Mouse (Mus musculus) limb, embryonic 14.5 days (tissue): ENCODE data around the gene Inpp5f. TPM values are rescaled to one million over a fixed set of nuclear protein-coding genes. Genes with fewer than 3 reads are reported as not detected.

Source experiments
- ATAC-seq: fragments of 200-750 bp; cut with Nextera tagmentation; 2 replicates; pipeline ENCODE4 v1.8.0; 2017; ENCODE audit warnings: low read depth, moderate number of reproducible peaks, moderate TSS enrichment; ENCODE audit not compliant: low FRiP score
- DNase-seq: peaks from one replicate; pipeline ENCODE4 v3.0.0-alpha.2; 2015; ENCODE audit warnings: low spot score
- H3K27ac ChIP-seq: fragments of 300-500 bp; sonication (generic); replicated peaks from 2 replicates; pipeline ENCODE4 v1.5.1; 2014; ENCODE audit warnings: low read depth, mild to moderate bottlenecking, low read length, moderate library complexity, mixed read lengths
- H3K27me3 ChIP-seq: fragments of 300-500 bp; sonication (generic); 2 replicates; pipeline ENCODE4 v1.6.1; 2014; ENCODE audit warnings: low read length, mixed read lengths; ENCODE audit not compliant: control insufficient read depth, insufficient read depth
- H3K36me3 ChIP-seq: fragments of 300-500 bp; sonication (generic); 2 replicates; pipeline ENCODE4 v1.6.1; 2014; ENCODE audit warnings: mild to moderate bottlenecking, low read length, moderate library complexity, mixed read lengths; ENCODE audit not compliant: control insufficient read depth, insufficient read depth
- H3K4me1 ChIP-seq: fragments of 300-500 bp; sonication (generic); 2 replicates; pipeline ENCODE4 v1.6.1; 2014; ENCODE audit warnings: antibody characterized with exemption, low read length, mixed read lengths; ENCODE audit not compliant: control insufficient read depth, insufficient read depth
- H3K4me2 ChIP-seq: fragments of 300-500 bp; sonication (generic); replicated peaks from 2 replicates; pipeline ENCODE4 v1.6.1; 2014; ENCODE audit warnings: low read depth, mild to moderate bottlenecking, low read length, moderate library complexity; ENCODE audit not compliant: severe bottlenecking
- H3K4me3 ChIP-seq: fragments of 300-500 bp; sonication (generic); replicated peaks from 2 replicates; pipeline ENCODE4 v1.5.1; 2014; ENCODE audit warnings: low read length
- H3K9ac ChIP-seq: fragments of 300-500 bp; sonication (generic); 2 replicates; pipeline ENCODE4 v1.6.1; 2014; ENCODE audit warnings: mild to moderate bottlenecking, low read depth, low read length, moderate library complexity; ENCODE audit not compliant: severe bottlenecking
- H3K9me3 ChIP-seq: fragments of 300-500 bp; sonication (generic); 2 replicates; pipeline ENCODE4 v1.6.1; 2016; ENCODE audit warnings: low read length; ENCODE audit not compliant: control insufficient read depth
- POLR2A ChIP-seq: fragments of 200-500 bp; IDR thresholded peaks from 2 replicates; pipeline ENCODE4 v1.8.0; 2012; ENCODE audit warnings: inconsistent platforms, mild to moderate bottlenecking, moderate library complexity, borderline replicate concordance; ENCODE audit not compliant: insufficient read depth, insufficient read length; ENCODE audit errors: extremely low read depth
- WGBS: fragments of 180-500 bp; shearing (Covaris S2); extraction: QIAGEN DNeasy Blood & Tissue Kit; methylation state at CpG from one replicate; pipeline ENCODE4 v1.1.7; 2014; 5-methylcytosine and 5-hydroxymethylcytosine counted together
- polyA plus RNA-seq, 2 experiments: library from polyadenylated mRNA; depleted of rRNA in 1 of 2; stranded (reverse) in 1 of 2; unstranded in 1 of 2; fragments of >200 nt; fragmentation: Nextera tagmentation in 1 of 2; extraction: Ambion mirVana in 1 of 2; gene quantifications; 2 replicates each; pipeline versions ENCODE4 v1.2.1 to v1.2.3; 2012 to 2014

Gene Inpp5f
- polyA plus RNA-seq, 2 experiments: 10.9 to 20.2 TPM

DNA sequence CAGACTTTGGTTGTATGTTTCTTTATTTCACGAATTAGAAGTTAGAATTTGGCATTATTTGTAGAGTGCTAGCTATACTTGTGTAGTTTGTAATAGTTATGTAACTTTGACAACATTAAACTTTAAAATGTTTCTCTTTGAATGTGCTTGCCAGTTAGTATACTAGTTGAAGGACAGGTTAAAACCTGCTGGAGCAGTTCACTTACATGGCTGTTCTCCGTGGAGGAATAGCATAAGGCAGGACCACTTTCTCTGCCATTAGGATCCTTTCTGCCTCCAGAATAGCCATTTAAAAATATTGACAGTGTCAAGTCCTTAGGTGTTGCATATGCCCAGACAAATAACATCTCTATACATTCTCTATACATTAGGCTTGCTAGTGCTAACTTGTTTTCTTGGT is 11.9 kb downstream of the Inpp5f start:
- peaks cover 4% of the 10 kb centered on the region; the same call in 1 of the 2 replicates for H3K4me1 ChIP-seq
- no peak overlapping the region for H3K4me3 ChIP-seq
- H3K9ac ChIP-seq: no peak overlapping the region
- no peaks in the 10 kb centered on the region for H3K9me3 ChIP-seq
- TF ChIP-seq POLR2A: no peak
- WGBS: 74% methylated on average over 2 of the region's 2 CpGs
- no peak for ATAC-seq
- H3K27ac ChIP-seq: no peak overlapping the region
- no peak overlapping the region for H3K4me2 ChIP-seq
- no peaks in the 10 kb centered on the region for H3K27me3 ChIP-seq
- DNase-seq: no peak
- no peaks in the 10 kb centered on the region for H3K36me3 ChIP-seq

DNA sequence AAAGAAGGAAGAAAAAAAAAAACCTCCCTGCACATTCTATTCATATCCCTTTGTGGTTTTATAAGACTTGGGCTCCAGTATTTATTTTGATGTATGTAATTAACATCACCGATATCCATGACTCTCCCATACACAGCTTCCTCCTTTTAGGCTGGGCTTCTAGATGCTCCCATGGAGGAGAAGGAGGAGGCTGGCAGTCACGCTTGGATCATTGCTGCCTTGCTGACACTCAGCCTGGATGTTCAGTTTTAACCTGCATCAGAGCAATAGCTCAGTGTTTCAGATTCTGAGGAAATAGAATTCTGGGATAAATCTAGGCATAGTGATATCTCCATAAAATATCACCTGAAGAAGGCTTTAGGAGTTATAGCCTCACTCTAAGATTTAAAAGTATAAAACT is 14.3 kb downstream of the Inpp5f start:
- DNase-seq (no peak), ATAC-seq (no peak)
- Histone ChIP-seq H3K27me3 (no peaks in the 10 kb centered on the region), H3K9me3 (no peaks in the 10 kb centered on the region), H3K4me3 (no peak overlapping the region), H3K9ac (no peak overlapping the region), H3K4me1 (peaks cover 4% of the 10 kb centered on the region; the same call in 1 of the 2 replicates), H3K36me3 (no peaks in the 10 kb centered on the region), H3K27ac (no peak overlapping the region), H3K4me2 (no peak overlapping the region)
- TF ChIP-seq POLR2A: no peak
- 95% methylated on average over 2 of the region's 2 CpGs for whole genome bisulfite sequencing

DNA sequence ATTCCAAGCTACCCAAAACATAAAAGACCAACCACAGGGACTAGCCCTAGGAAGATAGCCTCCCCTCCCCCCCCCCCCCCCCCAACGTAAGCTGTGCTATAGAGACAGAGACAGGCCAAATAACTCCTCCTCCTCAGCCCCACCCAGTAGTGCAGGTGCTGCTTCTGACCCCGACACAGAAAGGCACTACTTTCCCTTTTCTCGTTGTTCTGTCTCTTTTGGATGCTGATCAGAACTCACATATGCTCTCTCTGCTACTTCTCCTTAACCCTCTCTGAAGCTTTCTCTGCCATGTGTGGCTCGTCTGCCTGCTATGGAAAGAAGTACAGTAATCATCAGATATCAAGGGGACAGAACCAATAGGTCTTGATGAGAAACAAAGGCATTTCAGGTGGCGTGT is 15.5 kb downstream of the Inpp5f start:
- DNase-seq (no peak), ATAC-seq (no peak)
- H3K4me2 ChIP-seq: no peak overlapping the region
- no peak overlapping the region for H3K9ac ChIP-seq
- H3K36me3 ChIP-seq: no peaks in the 10 kb centered on the region
- no peaks in the 10 kb centered on the region for H3K9me3 ChIP-seq
- WGBS: 73% methylated on average over 5 of the region's 5 CpGs
- H3K27ac ChIP-seq: no peak overlapping the region
- peaks cover 4% of the 10 kb centered on the region; the same call in 1 of the 2 replicates for H3K4me1 ChIP-seq
- no peak overlapping the region for H3K4me3 ChIP-seq
- H3K27me3 ChIP-seq: no peaks in the 10 kb centered on the region
- TF ChIP-seq POLR2A: no peak

DNA sequence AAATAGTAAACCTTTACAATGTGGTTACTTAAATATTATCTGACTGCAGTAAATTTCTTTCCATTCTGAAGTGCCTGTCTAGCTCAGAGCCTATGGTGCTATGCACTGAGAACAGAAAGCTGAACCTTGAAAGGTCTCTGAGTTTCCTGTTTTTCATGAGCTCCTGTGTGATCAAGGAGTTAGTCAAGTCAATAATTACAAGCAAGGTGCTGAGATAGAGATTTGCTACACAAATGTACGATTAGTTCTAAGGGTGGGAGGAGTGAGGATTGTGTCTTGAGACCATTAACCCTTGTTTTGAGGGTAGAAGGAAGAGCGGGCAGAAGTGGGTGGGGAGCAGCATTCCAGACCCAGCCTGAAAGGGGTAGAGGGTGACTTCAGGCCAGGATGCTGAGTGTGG is 16.1 kb downstream of the Inpp5f start:
- WGBS: 68% methylated on average over 2 of the region's 2 CpGs
- no peak for DNase-seq
- H3K9ac ChIP-seq: no peak overlapping the region
- H3K36me3 ChIP-seq: no peaks in the 10 kb centered on the region
- no peaks in the 10 kb centered on the region for H3K9me3 ChIP-seq
- no peak for ATAC-seq
- no peak overlapping the region for H3K4me2 ChIP-seq
- no peak overlapping the region for H3K27ac ChIP-seq
- no peak overlapping the region for H3K4me3 ChIP-seq
- H3K4me1 ChIP-seq: peaks cover under 1% of the 10 kb centered on the region; the same call in 1 of the 2 replicates
- no peaks in the 10 kb centered on the region for H3K27me3 ChIP-seq
- TF ChIP-seq POLR2A: no peak

DNA sequence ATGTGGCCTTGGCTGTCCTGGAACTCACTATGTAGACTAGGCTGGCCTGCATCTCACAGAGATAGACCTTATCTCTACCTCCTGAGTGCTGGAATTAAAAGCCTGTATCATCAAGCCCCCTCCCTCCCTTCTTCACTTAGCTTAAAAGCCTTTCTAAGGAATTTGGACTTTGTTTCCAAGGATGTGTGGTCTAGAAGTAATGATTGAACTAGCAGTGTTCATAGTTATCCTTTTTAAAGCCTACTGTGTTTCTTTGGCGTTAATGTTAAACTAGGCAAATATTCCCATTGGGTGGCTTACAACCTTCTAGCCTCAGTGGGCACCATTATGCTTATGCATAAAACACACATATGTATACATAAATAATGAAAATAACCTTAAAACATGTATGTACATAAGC is 16.6 kb downstream of the Inpp5f start:
- Histone ChIP-seq H3K9me3 (no peaks in the 10 kb centered on the region), H3K36me3 (no peaks in the 10 kb centered on the region), H3K4me1 (no peaks in the 10 kb centered on the region), H3K27me3 (no peaks in the 10 kb centered on the region), H3K4me2 (no peak overlapping the region), H3K27ac (no peak overlapping the region), H3K9ac (no peak overlapping the region), H3K4me3 (no peak overlapping the region)
- ATAC-seq (no peak), DNase-seq (no peak)
- TF ChIP-seq POLR2A: no peak
- 82% methylated on average over 1 of the region's 1 CpGs for WGBS

DNA sequence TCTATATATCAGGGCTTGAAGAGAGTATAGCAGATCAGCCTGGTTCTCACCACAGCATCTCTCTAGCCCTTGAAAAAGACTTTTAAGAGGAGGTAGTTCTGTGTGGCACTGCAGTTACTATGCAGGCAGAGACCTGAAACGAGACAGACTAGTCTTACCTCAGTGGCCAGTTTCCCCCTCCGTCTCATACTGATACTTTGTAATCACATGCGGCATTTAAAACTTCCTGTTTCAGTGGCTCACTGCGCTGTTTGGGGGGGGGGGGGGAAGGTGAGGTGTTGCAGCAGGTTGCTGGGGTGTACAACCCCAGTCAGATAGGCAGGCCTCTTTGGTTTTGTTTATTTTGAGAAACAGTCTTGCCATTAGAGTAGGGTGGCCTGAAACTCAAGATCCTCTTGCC is 22.0 kb downstream of the Inpp5f start:
- no peaks in the 10 kb centered on the region for H3K27me3 ChIP-seq
- no peak for TF ChIP-seq POLR2A
- no peaks in the 10 kb centered on the region for H3K9me3 ChIP-seq
- no peak overlapping the region for H3K27ac ChIP-seq
- WGBS: 63% methylated on average over 4 of the region's 4 CpGs
- no peak for DNase-seq
- H3K4me2 ChIP-seq: no peak overlapping the region
- no peak for ATAC-seq
- no peaks in the 10 kb centered on the region for H3K4me1 ChIP-seq
- peaks cover 4% of the 10 kb centered on the region; the same call in 1 of the 2 replicates for H3K36me3 ChIP-seq
- H3K4me3 ChIP-seq: no peak overlapping the region
- no peak overlapping the region for H3K9ac ChIP-seq
